Mouse (Mus musculus): ENCODE data around the gene Marveld2.

- TF ChIP-seq CTCF (IDR thresholded peaks at IDR 0.05; ENCODE audit: control insufficient read depth, insufficient read depth, insufficient read length) (no peak), CEBPB (IDR thresholded peaks at IDR 0.05; ENCODE audit: low read depth) (no peak), USF1 (IDR thresholded peaks at IDR 0.05; ENCODE audit: low read depth) (no peak), MYOD1 (IDR thresholded peaks at IDR 0.05; ENCODE audit: control insufficient read depth, insufficient read length, low read depth) (no peak), FOSL1 (IDR thresholded peaks at IDR 0.05; ENCODE audit: insufficient read depth, low read length, poor library complexity, severe bottlenecking) (no peak)
Measured at GRCm38 (mm10) chr13:100605845-100606244, 10.9 kb downstream of the Marveld2 start.
